Mouse (Mus musculus) layer of hippocampus, adult 8-10 months (tissue): ENCODE data around the gene Rbm46. TPM values are rescaled to one million over a fixed set of nuclear protein-coding genes. Genes with fewer than 3 reads are reported as not detected.
A peak's percentile ranks its signal among the peaks of the same experiment; 100 is the strongest.

Source experiments
- DNase-seq, 2 experiments: peaks; one replicate each; pipeline ENCODE4 v3.0.0; 2022; ENCODE audit warnings: low spot score in 2 of 2
- total RNA-seq, 4 experiments: library from RNA; stranded (reverse); gene quantifications; 2 replicates each; pipeline ENCODE4 v1.2.4; 2022

The Rbm46 gene
- total RNA-seq = 1 to 10 TPM in 2 of 4 experiments, under 1 TPM in 2; 0.64 to 1.7 (median 1.2) TPM

- peak; percentile 56 to 59 for DNase-seq
Measured at GRCm38 (mm10) chr3:82876372-82876739, at the start of gene Rbm46. Gene Rbm46, minus strand, starts transcription at chr3:82876483.

GRCm38 (mm10) chr3:82915632-82916031 lies 39.3 kb upstream of the Rbm46 start:
- no peak for DNase-seq

- no peak for DNase-seq
Measured at GRCm38 (mm10) chr3:82908671-82909070, 32.4 kb upstream of the Rbm46 start.

- no peak for DNase-seq
Measured at GRCm38 (mm10) chr3:82904211-82904908, 28.1 kb upstream of the Rbm46 start.

GRCm38 (mm10) chr3:82903613-82904205 lies 27.4 kb upstream of the Rbm46 start, which contains the start of gene Lrat:
Gene Lrat, minus strand, starts transcription at chr3:82903973.
- no peak for DNase-seq

GRCm38 (mm10) chr3:82902757-82903612 lies 26.7 kb upstream of the Rbm46 start:
- DNase-seq = no peak

- no peak for DNase-seq
Measured at GRCm38 (mm10) chr3:82888842-82889241, 12.6 kb upstream of the Rbm46 start.

GRCm38 (mm10) chr3:82877258-82877657 lies 975 bp upstream of the Rbm46 start:
- no peak for DNase-seq

GRCm38 (mm10) chr3:82875671-82876371 lies 462 bp downstream of the Rbm46 start:
- DNase-seq = no peak

- peak in 1 of 2 experiments; percentile 33 for DNase-seq
Measured at GRCm38 (mm10) chr3:82857414-82858077, 18.7 kb downstream of the Rbm46 start.

GRCm38 (mm10) chr3:82825165-82825564 lies 51.1 kb downstream of the Rbm46 start:
- no peak for DNase-seq

- no peak for DNase-seq
Measured at GRCm38 (mm10) chr3:82811851-82812250, 64.4 kb downstream of the Rbm46 start.

- no peak for DNase-seq
Measured at GRCm38 (mm10) chr3:82810334-82811120, 65.8 kb downstream of the Rbm46 start.

- no peak for DNase-seq
Measured at GRCm38 (mm10) chr3:82809769-82810168, 66.5 kb downstream of the Rbm46 start.

GRCm38 (mm10) chr3:82808323-82808911 lies 67.9 kb downstream of the Rbm46 start:
- DNase-seq = no peak

- no peak for DNase-seq
Measured at GRCm38 (mm10) chr3:82805291-82805690, 71.0 kb downstream of the Rbm46 start.

- DNase-seq = no peak
Measured at GRCm38 (mm10) chr3:82800470-82800843, 75.8 kb downstream of the Rbm46 start.

- DNase-seq = peak; percentile 14
Measured at GRCm38 (mm10) chr3:82799735-82800469, 76.4 kb downstream of the Rbm46 start.

- no peak for DNase-seq
Measured at GRCm38 (mm10) chr3:82793656-82794055, 82.6 kb downstream of the Rbm46 start.
